Mouse (Mus musculus): ENCODE data around the gene Xylt1.

- TF ChIP-seq CTCF (IDR thresholded peaks at IDR 0.05; ENCODE audit: borderline replicate concordance, insufficient read depth, low read depth, low read length) (no peak), POLR2A (IDR thresholded peaks at IDR 0.05; ENCODE audit: borderline replicate concordance, insufficient read depth, low read length) (no peak)
Measured at GRCm38 (mm10) chr7:117333936-117334335, 46.8 kb upstream of the Xylt1 start.
